Mouse (Mus musculus) midbrain, embryonic 12.5 days (tissue): ENCODE results near the gene Cdc20b. TPM values are rescaled to one million over a fixed set of nuclear protein-coding genes. Genes with fewer than 3 reads are reported as not detected.

Experiments
- ATAC-seq: fragments of 200-750 bp; cut with Nextera tagmentation; 2 replicates; pipeline ENCODE4 v1.8.0; 2017; ENCODE audit warnings: low read depth, moderate TSS enrichment, moderate library complexity; ENCODE audit not compliant: low FRiP score
- H3K27ac ChIP-seq: fragments of 300-500 bp; sonication (generic); replicated peaks from 2 replicates; pipeline ENCODE4 v1.5.1; 2016; ENCODE audit warnings: mild to moderate bottlenecking
- H3K27me3 ChIP-seq: fragments of 300-500 bp; sonication (generic); 2 replicates; pipeline ENCODE4 v1.6.1; 2016; ENCODE audit warnings: mild to moderate bottlenecking
- H3K36me3 ChIP-seq: fragments of 300-500 bp; sonication (generic); 2 replicates; pipeline ENCODE4 v1.6.1; 2016
- H3K4me1 ChIP-seq: fragments of 300-500 bp; sonication (generic); 2 replicates; pipeline ENCODE4 v1.6.1; 2016
- H3K4me2 ChIP-seq: fragments of 300-500 bp; sonication (generic); replicated peaks from 2 replicates; pipeline ENCODE4 v1.6.1; 2016; ENCODE audit warnings: mild to moderate bottlenecking, moderate library complexity
- H3K4me3 ChIP-seq: fragments of 300-500 bp; sonication (generic); 2 replicates; pipeline ENCODE4 v1.5.1; 2016; ENCODE audit warnings: mild to moderate bottlenecking
- H3K9ac ChIP-seq: fragments of 300-500 bp; sonication (generic); replicated peaks from 2 replicates; pipeline ENCODE4 v1.6.1; 2016; ENCODE audit warnings: mild to moderate bottlenecking, moderate library complexity
- H3K9me3 ChIP-seq: fragments of 300-500 bp; sonication (generic); 2 replicates; pipeline ENCODE4 v1.6.1; 2016; ENCODE audit warnings: mild to moderate bottlenecking
- WGBS: fragments of 180-500 bp; shearing (Covaris S2); methylation state at CpG from one replicate; pipeline ENCODE4 v1.1.7; 2016; 5-methylcytosine and 5-hydroxymethylcytosine counted together
- polyA plus RNA-seq: library from polyadenylated mRNA; unstranded; fragments of >200 nt; fragmentation: Nextera tagmentation; extraction: Ambion mirVana; gene quantifications from 2 replicates; pipeline ENCODE4 v1.2.1, GENCODE M21; 2016

Cdc20b gene
- polyA plus RNA-seq, 1 experiment from 2014 or later: 0.15 TPM

GRCm38 (mm10) chr13:113031792-113032571 lies 2.9 kb upstream of the Cdc20b start:
- peak; percentile 77 for ATAC-seq
- peak overlapping the region; percentile 63 for H3K9ac ChIP-seq
- H3K36me3 ChIP-seq: no peaks in the 10 kb centered on the region
- peak overlapping the region; percentile 80 for H3K4me2 ChIP-seq
- peak overlapping the region; percentile 61 for H3K27ac ChIP-seq
- peak overlapping the region; percentile 52 for H3K4me3 ChIP-seq
- peaks cover 18% of the 10 kb centered on the region for H3K4me1 ChIP-seq
- WGBS: under 1% methylated on average over 40 of the region's 40 CpGs
- peaks cover 54% of the 10 kb centered on the region for H3K27me3 ChIP-seq
- no peaks in the 10 kb centered on the region for H3K9me3 ChIP-seq

- Histone ChIP-seq H3K27me3 (peaks cover 59% of the 10 kb centered on the region), H3K36me3 (no peaks in the 10 kb centered on the region), H3K4me2 (no peak overlapping the region), H3K4me3 (no peak overlapping the region), H3K9me3 (no peaks in the 10 kb centered on the region), H3K27ac (no peak overlapping the region), H3K4me1 (peaks cover 18% of the 10 kb centered on the region), H3K9ac (no peak overlapping the region)
- ATAC-seq: no peak
Measured at GRCm38 (mm10) chr13:113032831-113033230, 2.1 kb upstream of the Cdc20b start.

GRCm38 (mm10) chr13:113034271-113034886 lies 532 bp upstream of the Cdc20b start:
- 4% methylated on average over 11 of the region's 11 CpGs for WGBS
- peak overlapping the region; percentile 60 for H3K9ac ChIP-seq
- H3K9me3 ChIP-seq: no peaks in the 10 kb centered on the region
- H3K4me2 ChIP-seq: peak overlapping the region; percentile 98
- no peaks in the 10 kb centered on the region for H3K36me3 ChIP-seq
- peaks cover 18% of the 10 kb centered on the region for H3K4me1 ChIP-seq
- no peak overlapping the region for H3K27ac ChIP-seq
- ATAC-seq: no peak
- H3K4me3 ChIP-seq: peak overlapping the region; percentile 56
- peaks cover 53% of the 10 kb centered on the region for H3K27me3 ChIP-seq

- no peaks in the 10 kb centered on the region for H3K9me3 ChIP-seq
- under 1% methylated on average over 4 of the region's 4 CpGs for WGBS
- no peak overlapping the region for H3K27ac ChIP-seq
- peak overlapping the region; percentile 98 for H3K4me2 ChIP-seq
- peak; percentile 79 for ATAC-seq
- H3K4me1 ChIP-seq: peaks cover 18% of the 10 kb centered on the region
- H3K4me3 ChIP-seq: peak overlapping the region; percentile 56
- no peak overlapping the region for H3K9ac ChIP-seq
- H3K27me3 ChIP-seq: peaks cover 42% of the 10 kb centered on the region
- no peaks in the 10 kb centered on the region for H3K36me3 ChIP-seq
Measured at GRCm38 (mm10) chr13:113035852-113036251, 941 bp downstream of the Cdc20b start.

GRCm38 (mm10) chr13:113044876-113045275 lies 10.0 kb downstream of the Cdc20b start:
- Histone ChIP-seq H3K4me2 (peak overlapping the region; percentile 60), H3K4me1 (peaks cover 7% of the 10 kb centered on the region; the same call in 1 of the 2 replicates), H3K9me3 (no peaks in the 10 kb centered on the region), H3K27me3 (no peaks in the 10 kb centered on the region), H3K9ac (peak overlapping the region; percentile 46; the same call in 1 of the 2 replicates), H3K36me3 (0 out of 2 replicates have a peak, but pooled peaks cover 6% of the 10 kb centered on the region), H3K27ac (no peak overlapping the region), H3K4me3 (peak overlapping the region; percentile 52)
- no peak for ATAC-seq
- 90% methylated on average over 3 of the region's 3 CpGs for WGBS

- ATAC-seq: no peak
- WGBS: 20% methylated on average over 18 of the region's 18 CpGs
- peak overlapping the region; percentile 52 for H3K4me3 ChIP-seq
- H3K27me3 ChIP-seq: no peaks in the 10 kb centered on the region
- no peak overlapping the region for H3K27ac ChIP-seq
- H3K9ac ChIP-seq: peak overlapping the region; percentile 53
- H3K9me3 ChIP-seq: no peaks in the 10 kb centered on the region
- 0 out of 2 replicates have a peak, but pooled peaks cover 6% of the 10 kb centered on the region for H3K36me3 ChIP-seq
- peak overlapping the region; percentile 60 for H3K4me2 ChIP-seq
- peaks cover 7% of the 10 kb centered on the region; the same call in 1 of the 2 replicates for H3K4me1 ChIP-seq
Measured at GRCm38 (mm10) chr13:113045458-113046110, 10.7 kb downstream of the Cdc20b start.

GRCm38 (mm10) chr13:113046211-113046883 lies 11.4 kb downstream of the Cdc20b start, which contains the start of gene Gpx8:
TSS of gene Gpx8 (minus strand) at chr13:113046410.
- Histone ChIP-seq H3K27ac (no peak within 1 kb of the TSS), H3K4me2 (peak within 1 kb of the TSS; percentile 60), H3K9ac (peak within 1 kb of the TSS; percentile 53), H3K9me3 (no peaks in the 10 kb centered on the region), H3K4me3 (peak within 1 kb of the TSS; percentile 52), H3K27me3 (no peaks in the 10 kb centered on the region), H3K36me3 (0 out of 2 replicates have a peak, but pooled peaks cover 6% of the 10 kb centered on the region), H3K4me1 (peaks cover 7% of the 10 kb centered on the region; the same call in 1 of the 2 replicates)
- ATAC-seq: peak; percentile 90
- 6% methylated on average over 21 of the region's 21 CpGs for WGBS

- no peak overlapping the region for H3K9ac ChIP-seq
- ATAC-seq: peak; percentile 57
- peaks cover 7% of the 10 kb centered on the region; the same call in 1 of the 2 replicates for H3K4me1 ChIP-seq
- no peaks in the 10 kb centered on the region for H3K9me3 ChIP-seq
- H3K4me3 ChIP-seq: no peak overlapping the region
- no peak overlapping the region for H3K27ac ChIP-seq
- peak overlapping the region; percentile 60; the same call in 1 of the 2 replicates for H3K4me2 ChIP-seq
- H3K36me3 ChIP-seq: 0 out of 2 replicates have a peak, but pooled peaks cover 6% of the 10 kb centered on the region
- H3K27me3 ChIP-seq: no peaks in the 10 kb centered on the region
Measured at GRCm38 (mm10) chr13:113047018-113047417, 12.1 kb downstream of the Cdc20b start.

GRCm38 (mm10) chr13:113047647-113048046 lies 12.7 kb downstream of the Cdc20b start:
- H3K9ac ChIP-seq: no peak overlapping the region
- ATAC-seq: no peak
- 71% methylated on average over 3 of the region's 3 CpGs for WGBS
- no peak overlapping the region for H3K4me3 ChIP-seq
- H3K4me1 ChIP-seq: peaks cover 7% of the 10 kb centered on the region; the same call in 1 of the 2 replicates
- no peaks in the 10 kb centered on the region for H3K9me3 ChIP-seq
- 0 out of 2 replicates have a peak, but pooled peaks cover 3% of the 10 kb centered on the region for H3K36me3 ChIP-seq
- no peak overlapping the region for H3K27ac ChIP-seq
- H3K27me3 ChIP-seq: no peaks in the 10 kb centered on the region
- no peak overlapping the region for H3K4me2 ChIP-seq

GRCm38 (mm10) chr13:113054230-113054629 lies 19.3 kb downstream of the Cdc20b start:
- Histone ChIP-seq H3K27ac (no peak overlapping the region), H3K4me1 (no peaks in the 10 kb centered on the region)

GRCm38 (mm10) chr13:113055826-113056225 lies 20.9 kb downstream of the Cdc20b start:
- no peaks in the 10 kb centered on the region for H3K27me3 ChIP-seq
- peak; percentile 34; the same call in 1 of the 2 replicates for ATAC-seq
- H3K9ac ChIP-seq: no peak overlapping the region
- H3K4me1 ChIP-seq: no peaks in the 10 kb centered on the region
- H3K9me3 ChIP-seq: no peaks in the 10 kb centered on the region
- 39% methylated on average over 8 of the region's 8 CpGs for WGBS
- H3K4me2 ChIP-seq: no peak overlapping the region
- H3K36me3 ChIP-seq: no peaks in the 10 kb centered on the region
- H3K4me3 ChIP-seq: no peak overlapping the region
- no peak overlapping the region for H3K27ac ChIP-seq

More at GRCm38 (mm10) chr13:113054230-113054629, 19.3 kb downstream of the Cdc20b start:
- no peak overlapping the region for H3K4me3 ChIP-seq
- no peak for ATAC-seq
- H3K9ac ChIP-seq: no peak overlapping the region
- H3K36me3 ChIP-seq: no peaks in the 10 kb centered on the region
- no peaks in the 10 kb centered on the region for H3K9me3 ChIP-seq
- no peaks in the 10 kb centered on the region for H3K27me3 ChIP-seq
- H3K4me2 ChIP-seq: no peak overlapping the region
- 95% methylated on average over 8 of the region's 8 CpGs for WGBS
